Mouse (Mus musculus): ENCODE results near the gene Sorcs2. TPM values are rescaled to one million over a fixed set of nuclear protein-coding genes. Genes with fewer than 3 reads are reported as not detected.

Gene Sorcs2
- total and polyA plus RNA-seq, 3 experiments: 0.42 to 1.6 (median 0.46) TPM

GRCm38 (mm10) chr5:36194631-36195030, 203.3 kb downstream of the Sorcs2 start:
- peaks cover 4 to 12% of the 10 kb centered on the region in 2 experiments; a peak in 3 of 4 replicates for H3K4me1 ChIP-seq (ENCODE audit: control insufficient read depth in 1 of 2, insufficient read depth in 2 of 2)
- H3K9ac ChIP-seq (ENCODE audit: insufficient read depth, low read depth): no peak overlapping the region
- no peaks in the 10 kb centered on the region for H3K9me3 ChIP-seq (replicated peaks; ENCODE audit: low read length)
- no peak for TF ChIP-seq SMC3 (IDR thresholded peaks at IDR 0.05; ENCODE audit: low read depth, low read length)
- no peak for TF ChIP-seq GABPA (IDR thresholded peaks at IDR 0.05; ENCODE audit: insufficient replicate concordance, low read depth, low read length)
- TF ChIP-seq NRF1 (IDR thresholded peaks at IDR 0.05; ENCODE audit: low read depth, low read length): no peak
- no peak for TF ChIP-seq E2F4 (IDR thresholded peaks at IDR 0.05; ENCODE audit: insufficient replicate concordance, low read depth, low read length)
- no peak for TF ChIP-seq CHD2 (IDR thresholded peaks at IDR 0.05; ENCODE audit: low read length)
- TF ChIP-seq IRF4 (IDR thresholded peaks at IDR 0.05; ENCODE audit: low read depth, low read length): no peak
- no peak for TF ChIP-seq TBP (conservative IDR thresholded peaks at IDR 0.05; ENCODE audit: low read depth, low read length)
- TF ChIP-seq MAZ (IDR thresholded peaks at IDR 0.05; ENCODE audit: low read depth, low read length): no peak
- TF ChIP-seq POLR2AphosphoS2 (IDR thresholded peaks at IDR 0.05; ENCODE audit: low read depth, low read length): no peak
- no peak for TF ChIP-seq CTCF (conservative IDR thresholded peaks at IDR 0.05 in 1 of 2, IDR thresholded peaks at IDR 0.05 in 1 of 2; ENCODE audit: low read depth in 2 of 2, low read length in 2 of 2)
- no peak for TF ChIP-seq BHLHE40 (IDR thresholded peaks at IDR 0.05; ENCODE audit: low read depth, low read length)
- no peak for TF ChIP-seq JUND (conservative IDR thresholded peaks at IDR 0.05; ENCODE audit: low read depth, low read length)
- no peak for TF ChIP-seq NELFE (IDR thresholded peaks at IDR 0.05; ENCODE audit: low read depth, low read length)
- TF ChIP-seq MEF2A (IDR thresholded peaks at IDR 0.05; ENCODE audit: borderline replicate concordance, low read depth, low read length): no peak
- no peak for TF ChIP-seq CHD1 (IDR thresholded peaks at IDR 0.05; ENCODE audit: low read depth, low read length)
- no peak for TF ChIP-seq MXI1 (IDR thresholded peaks at IDR 0.05; ENCODE audit: low read depth, low read length)
- no peak for TF ChIP-seq USF1 (IDR thresholded peaks at IDR 0.05; ENCODE audit: low read depth, low read length)
- TF ChIP-seq USF2 (conservative IDR thresholded peaks at IDR 0.05; ENCODE audit: low read depth, low read length): no peak
- TF ChIP-seq RCOR1 (conservative IDR thresholded peaks at IDR 0.05; ENCODE audit: low read depth, low read length): no peak
- TF ChIP-seq UBTF (IDR thresholded peaks at IDR 0.05; ENCODE audit: low read depth, low read length): no peak
- no peak for DNase-seq (ENCODE audit: extremely low read depth)
- in situ Hi-C loops (cut with MboI; ENCODE audit: low pct_ligation_motif_present, low pct_unique_long_range_greater_than_20kb, low sequenced_read_pairs) (no loop called here), dilution Hi-C loops (cut with MboI; ENCODE audit: extremely low pct_ligation_motif_present, extremely low pct_unique_long_range_greater_than_20kb, low sequenced_read_pairs) (no loop called here)
- H3K27ac ChIP-seq (ENCODE audit: insufficient read depth, low read depth): no peak overlapping the region
- peaks cover 90% of the 10 kb centered on the region for H3K27me3 ChIP-seq (replicated peaks)
- no peaks in the 10 kb centered on the region for H3K36me3 ChIP-seq (replicated peaks in 1 of 2; ENCODE audit: control insufficient read depth in 1 of 2, insufficient read depth in 1 of 2, low read length in 1 of 2)
- no peak overlapping the region for H3K4me2 ChIP-seq (ENCODE audit: insufficient read depth, low read depth, poor library complexity, severe bottlenecking)
- no peak overlapping the region for H3K4me3 ChIP-seq (replicated peaks in 1 of 3; ENCODE audit: low read depth in 2 of 3, low read length in 2 of 3, poor library complexity in 1 of 3)
- H3K79me2 ChIP-seq (replicated peaks; ENCODE audit: control insufficient read depth, extremely low read depth, insufficient read depth, poor library complexity, severe bottlenecking): no peaks in the 10 kb centered on the region

DNA sequence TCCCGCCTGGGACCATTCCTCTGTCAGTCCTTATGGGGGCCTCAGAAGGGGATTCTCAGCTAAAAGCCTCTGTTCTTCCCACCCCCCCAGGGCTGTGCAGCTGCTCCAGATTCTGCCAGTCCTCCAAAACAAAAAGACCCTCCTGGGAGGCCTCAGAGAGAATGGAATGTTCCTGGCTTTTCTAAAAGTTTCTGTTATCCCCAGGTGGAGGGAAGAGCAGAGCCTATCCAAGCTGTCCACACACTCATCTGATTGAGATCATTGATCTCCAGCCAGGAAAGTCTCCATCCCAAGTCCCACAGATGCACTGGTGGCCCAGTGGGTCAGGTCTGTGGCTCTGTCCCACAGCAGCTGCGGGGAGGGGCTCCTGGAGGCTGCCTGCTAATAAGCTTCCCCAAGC, 205.3 kb downstream of the Sorcs2 start:
- no peak overlapping the region for H3K27ac ChIP-seq (ENCODE audit: insufficient read depth, low read depth)
- H3K79me2 ChIP-seq (replicated peaks; ENCODE audit: control insufficient read depth, extremely low read depth, insufficient read depth, poor library complexity, severe bottlenecking): no peaks in the 10 kb centered on the region
- no peak overlapping the region for H3K9ac ChIP-seq (ENCODE audit: insufficient read depth, low read depth)
- no peak overlapping the region for H3K4me3 ChIP-seq (replicated peaks in 1 of 3; ENCODE audit: low read depth in 2 of 3, low read length in 2 of 3, poor library complexity in 1 of 3)
- dilution Hi-C loops (cut with MboI; ENCODE audit: extremely low pct_ligation_motif_present, extremely low pct_unique_long_range_greater_than_20kb, low sequenced_read_pairs): no loop called here
- H3K9me3 ChIP-seq (replicated peaks; ENCODE audit: low read length): no peaks in the 10 kb centered on the region
- H3K36me3 ChIP-seq (replicated peaks in 1 of 2; ENCODE audit: control insufficient read depth in 1 of 2, insufficient read depth in 1 of 2, low read length in 1 of 2): no peaks in the 10 kb centered on the region
- in situ Hi-C loops (cut with MboI; ENCODE audit: low pct_ligation_motif_present, low pct_unique_long_range_greater_than_20kb, low sequenced_read_pairs): no loop called here
- peaks cover 4 to 12% of the 10 kb centered on the region in 2 experiments; a peak in 3 of 4 replicates for H3K4me1 ChIP-seq (ENCODE audit: control insufficient read depth in 1 of 2, insufficient read depth in 2 of 2)
- no peak for DNase-seq (ENCODE audit: extremely low read depth)
- no peak for TF ChIP-seq HCFC1 (IDR thresholded peaks at IDR 0.05; ENCODE audit: low read depth, low read length)
- no peak for TF ChIP-seq MAX (IDR thresholded peaks at IDR 0.05; ENCODE audit: low read length)
- no peak for TF ChIP-seq NELFE (IDR thresholded peaks at IDR 0.05; ENCODE audit: low read depth, low read length)
- no peak for TF ChIP-seq TCF12 (IDR thresholded peaks at IDR 0.05; ENCODE audit: low read depth, low read length)
- no peak for TF ChIP-seq MXI1 (IDR thresholded peaks at IDR 0.05; ENCODE audit: low read depth, low read length)
- no peak for TF ChIP-seq MAZ (IDR thresholded peaks at IDR 0.05; ENCODE audit: low read depth, low read length)
- no peak for TF ChIP-seq CHD2 (IDR thresholded peaks at IDR 0.05; ENCODE audit: low read length)
- TF ChIP-seq ZMIZ1 (IDR thresholded peaks at IDR 0.05; ENCODE audit: low read depth, low read length): no peak
- no peak for TF ChIP-seq ZC3H11A (IDR thresholded peaks at IDR 0.05; ENCODE audit: low read depth, low read length)
- H3K4me2 ChIP-seq (ENCODE audit: insufficient read depth, low read depth, poor library complexity, severe bottlenecking): no peak overlapping the region
- peaks cover 90% of the 10 kb centered on the region for H3K27me3 ChIP-seq (replicated peaks)

All from CH12.LX (cell line).